Mouse (Mus musculus): ENCODE results near the gene Cisd3.
"Not testable (repeated sequence)": the region's sequence is repeated elsewhere in the genome, so short reads cannot be mapped to it uniquely, and the experiment has no call there.

Gene Cisd3

DNA sequence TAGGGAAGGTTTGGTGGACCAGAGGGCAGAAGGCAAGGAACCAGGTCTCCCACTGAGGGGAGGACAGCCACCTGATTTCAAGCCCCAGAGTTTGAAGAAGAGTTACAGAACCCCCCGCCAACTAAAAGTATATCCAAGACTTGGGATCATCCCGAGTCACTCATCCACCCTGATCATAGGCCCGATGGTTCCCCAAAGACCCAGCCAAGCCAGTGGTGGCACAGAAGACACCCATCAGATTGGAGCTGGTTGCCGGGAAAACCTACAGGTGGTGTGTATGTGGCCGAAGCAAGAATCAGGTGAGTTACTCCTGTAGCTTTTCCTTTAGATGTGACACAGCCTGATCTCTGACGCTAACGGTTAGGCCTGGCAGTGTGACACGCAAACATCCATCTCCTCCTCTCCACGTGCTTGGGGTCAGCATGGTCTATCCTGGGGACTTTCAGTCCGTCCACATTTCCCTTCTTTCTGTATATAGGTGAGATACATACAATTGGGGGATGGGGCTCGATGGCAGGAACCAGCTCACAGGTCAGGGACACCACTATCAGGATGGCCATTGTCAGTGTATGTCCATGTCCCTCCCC lies 789 bp downstream of the Cisd3 start:
- no peak for DNase-seq (ENCODE audit: low read depth, low spot score)

DNA sequence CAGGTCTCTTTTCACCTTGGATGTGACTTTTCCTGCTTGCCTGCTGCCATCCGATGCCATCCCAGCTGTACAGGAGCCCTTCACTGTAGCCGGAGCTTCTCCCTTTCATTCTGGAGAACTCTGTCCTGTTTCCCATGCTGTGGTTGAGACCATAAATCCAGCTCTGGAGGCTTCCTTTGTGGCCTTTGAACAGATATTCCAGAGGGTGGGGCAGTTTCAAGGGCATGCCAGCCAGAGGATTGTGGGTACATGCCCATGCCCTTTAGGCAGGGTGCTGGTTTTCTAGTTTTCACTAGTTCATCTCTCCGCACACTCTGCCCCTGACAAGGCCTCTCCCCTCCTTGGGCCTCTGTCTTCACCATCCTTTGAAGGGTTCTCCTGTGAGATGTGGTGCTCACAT lies 1.4 kb downstream of the Cisd3 start:
- DNase-seq (ENCODE audit: low read depth, low spot score) = no peak

DNA sequence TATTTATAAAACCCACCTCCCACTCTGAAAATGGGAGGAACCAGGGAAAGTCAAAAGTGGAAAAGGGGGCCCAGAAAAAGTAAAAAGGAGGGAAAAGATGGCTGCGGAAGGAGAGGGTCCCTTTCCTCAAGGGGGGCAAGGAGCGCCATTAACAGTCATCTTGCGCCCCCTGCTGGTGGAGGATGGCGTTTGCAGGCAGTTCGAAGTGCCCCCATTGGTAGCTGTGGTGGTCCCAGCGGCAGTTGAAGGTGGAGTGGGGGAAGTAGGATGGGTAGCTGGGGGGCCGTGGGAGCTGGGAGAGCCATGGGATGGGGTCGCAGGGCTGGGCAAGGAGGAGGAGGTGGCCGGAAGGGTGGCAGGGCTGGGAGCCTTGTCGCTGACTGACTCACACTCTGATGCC lies 4.2 kb downstream of the Cisd3 start:
- DNase-seq (ENCODE audit: low read depth, low spot score) = no peak

- no peak for DNase-seq (ENCODE audit: low read depth, low spot score)
Measured at GRCm38 (mm10) chr11:97694435-97694834, 8.8 kb downstream of the Cisd3 start.

DNA sequence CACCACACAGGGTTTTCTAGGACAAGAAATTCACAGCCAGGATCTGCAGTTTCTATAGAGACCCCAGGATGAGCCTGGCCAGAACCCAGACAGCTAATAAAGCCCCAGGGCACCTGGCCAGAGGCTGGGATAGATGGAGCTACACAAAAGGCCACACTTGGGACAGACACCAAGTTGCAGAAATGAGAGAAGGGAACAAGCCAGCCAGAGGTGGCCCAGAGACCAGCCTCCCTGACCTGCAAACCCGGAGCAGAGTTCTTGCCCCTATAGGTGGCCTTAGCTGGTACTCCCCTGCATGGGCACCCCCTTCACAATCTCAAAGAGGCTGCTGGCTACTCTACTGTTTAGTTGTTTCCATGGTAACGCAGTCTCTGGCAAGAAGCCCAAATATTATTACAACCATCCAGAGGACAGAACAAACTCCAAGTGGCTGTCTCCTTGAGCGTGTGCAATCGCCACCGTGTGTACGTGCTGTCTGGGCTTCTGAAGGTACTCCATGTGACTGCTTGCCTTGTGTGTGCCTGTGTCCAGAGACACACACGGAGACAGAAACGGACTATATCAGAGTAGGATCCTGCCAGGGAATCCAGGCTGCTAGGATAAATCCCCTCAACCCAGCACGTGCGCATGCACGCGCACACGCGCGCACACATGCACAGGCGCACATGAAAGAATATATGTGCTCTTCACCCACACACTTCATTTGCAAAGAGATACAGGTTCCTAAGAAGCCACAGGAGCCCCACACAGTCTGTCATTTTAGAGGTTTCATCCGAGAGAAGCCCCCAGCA lies 9.5 kb downstream of the Cisd3 start:
- no peak for DNase-seq (ENCODE audit: low read depth, low spot score)

DNA sequence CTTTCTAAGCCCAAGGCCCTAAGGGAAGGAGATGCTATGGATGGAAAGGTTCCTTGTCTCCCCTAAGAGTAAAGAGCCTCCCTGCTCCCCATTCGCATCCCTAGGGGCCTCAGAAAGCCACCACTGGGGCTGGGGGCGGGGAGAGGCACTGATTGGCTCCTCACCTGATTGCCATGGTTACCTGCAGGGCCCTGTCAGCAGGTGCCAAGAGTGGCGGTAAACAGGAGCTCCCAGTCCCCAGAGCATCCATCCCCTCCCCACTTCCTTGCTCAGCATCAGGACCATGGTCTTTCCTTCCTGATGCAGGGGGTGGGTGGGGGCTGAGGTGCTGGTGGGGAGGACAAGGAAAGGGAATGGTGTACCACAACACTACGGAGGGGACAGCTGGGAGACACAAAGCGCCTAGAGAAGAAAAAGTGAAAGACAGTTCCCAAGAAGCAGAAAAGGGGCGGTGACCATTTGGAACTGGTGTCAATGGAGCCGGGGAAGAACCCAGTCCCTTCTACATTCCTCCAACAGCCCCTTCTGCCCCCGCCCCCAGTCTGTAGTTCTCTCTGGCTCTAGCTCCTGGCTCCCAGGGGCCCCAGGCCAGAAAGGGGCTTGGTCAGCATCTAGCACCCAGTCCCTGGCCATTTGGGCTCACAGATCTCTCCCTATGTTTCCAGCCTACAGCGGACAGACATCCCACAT lies 10.2 kb downstream of the Cisd3 start:
- no peak for DNase-seq (ENCODE audit: low read depth, low spot score)

DNA sequence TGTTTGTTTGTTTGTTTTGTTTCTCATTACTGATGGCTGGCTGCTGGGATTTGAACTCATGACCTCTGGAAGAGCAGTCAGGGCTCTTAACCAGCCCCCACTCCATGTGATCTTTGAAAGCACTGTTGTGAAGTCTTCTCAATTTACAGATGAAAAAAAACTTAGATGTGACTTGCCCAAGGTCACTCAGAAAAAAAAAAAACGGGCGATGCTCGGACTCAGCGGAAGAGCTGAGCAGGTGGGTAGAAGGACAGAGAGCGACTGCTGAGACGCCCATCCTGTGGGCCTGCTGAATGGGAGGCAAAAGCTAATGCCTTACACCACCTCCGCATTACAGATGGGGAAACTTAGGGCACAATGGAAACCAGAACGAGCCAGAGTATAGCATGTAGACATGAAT lies 11.0 kb downstream of the Cisd3 start:
- DNase-seq (ENCODE audit: low read depth, low spot score) = no peak

DNA sequence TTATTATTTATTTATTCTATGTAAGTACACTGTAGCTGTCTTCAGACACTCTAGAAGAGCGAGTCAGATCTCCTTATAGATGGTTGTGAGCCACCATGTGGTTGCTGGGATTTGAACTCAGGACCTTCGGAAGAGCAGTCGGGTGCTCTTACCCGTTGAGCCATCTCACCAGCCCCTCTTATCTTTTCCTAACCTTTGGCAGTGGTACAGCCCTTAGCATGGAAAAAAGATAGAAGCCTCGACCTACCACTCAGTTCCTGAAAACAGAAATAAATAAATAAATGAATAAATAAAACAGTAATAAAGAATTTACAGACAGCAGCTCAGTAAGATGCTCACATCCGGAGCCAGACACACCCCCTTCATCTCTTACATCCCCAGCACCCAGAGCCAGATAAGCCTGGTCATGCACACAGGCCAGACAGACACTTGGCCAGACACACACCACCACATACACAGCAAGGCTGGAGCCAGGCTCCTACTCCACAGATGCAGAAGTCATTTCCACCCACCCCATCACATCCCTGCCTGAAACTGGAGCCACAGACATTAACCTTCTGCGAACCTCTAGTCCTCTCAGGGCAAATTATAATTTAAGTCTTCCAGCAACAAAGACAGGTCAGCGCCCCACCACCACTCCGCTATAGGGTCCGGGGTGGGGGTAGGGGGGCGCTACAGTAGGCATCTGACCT lies 11.7 kb downstream of the Cisd3 start:
- no peak for DNase-seq (ENCODE audit: low read depth, low spot score)

- DNase-seq (ENCODE audit: low read depth, low spot score) = no peak
Measured at GRCm38 (mm10) chr11:97697891-97698529, 12.4 kb downstream of the Cisd3 start.

GRCm38 (mm10) chr11:97698741-97699611 lies 13.3 kb downstream of the Cisd3 start:
- no peak for DNase-seq (ENCODE audit: low read depth, low spot score)

GRCm38 (mm10) chr11:97699626-97700002 lies 14.0 kb downstream of the Cisd3 start:
- DNase-seq (ENCODE audit: low read depth, low spot score) = peak; percentile 68

- DNase-seq (ENCODE audit: low read depth, low spot score) = peak; percentile 64
Measured at GRCm38 (mm10) chr11:97700003-97700745, 14.5 kb downstream of the Cisd3 start, which contains the start of gene Pcgf2. TSS of gene Pcgf2 (minus strand) at chr11:97700497.

DNA sequence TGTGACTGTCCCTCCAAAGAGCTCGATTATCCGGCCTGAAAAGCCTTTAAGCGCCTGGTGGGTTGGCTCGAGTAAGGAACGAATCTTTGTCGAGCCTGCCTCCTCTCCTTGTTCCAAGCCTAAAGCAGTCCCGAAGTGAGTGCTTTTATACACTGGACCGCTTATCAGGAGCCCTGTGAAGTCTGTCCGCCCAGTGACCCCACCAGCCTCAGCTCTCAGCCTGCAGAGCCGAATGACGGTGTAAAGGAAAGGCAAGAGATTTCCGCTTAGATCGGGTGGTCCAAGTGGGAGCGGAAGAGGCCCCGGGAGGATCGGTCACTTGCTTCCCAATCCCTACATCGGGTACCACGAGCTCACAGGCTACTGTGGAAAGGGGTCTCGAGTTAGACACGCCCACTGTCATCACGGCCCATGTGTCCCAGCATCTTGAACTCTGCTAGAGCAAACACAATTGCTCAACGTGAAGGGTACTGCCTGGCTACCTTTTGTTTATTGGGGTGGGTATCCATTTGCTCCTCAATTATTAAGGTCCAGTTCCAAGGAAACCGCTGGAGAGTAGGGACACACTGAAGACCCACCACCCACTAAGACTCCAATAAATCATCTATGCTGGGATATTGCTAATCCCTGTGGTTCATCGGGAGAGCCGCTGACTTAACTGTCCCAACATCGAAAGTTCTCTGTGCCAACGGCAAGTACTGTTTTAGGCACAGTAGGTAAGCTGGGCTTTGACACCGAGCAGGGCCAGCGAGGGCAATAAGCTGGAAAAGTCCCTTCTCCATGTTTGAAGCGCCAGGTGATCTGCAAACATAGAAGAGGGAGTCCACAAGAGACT lies 15.3 kb downstream of the Cisd3 start:
- DNase-seq (ENCODE audit: low read depth, low spot score) = no peak

DNA sequence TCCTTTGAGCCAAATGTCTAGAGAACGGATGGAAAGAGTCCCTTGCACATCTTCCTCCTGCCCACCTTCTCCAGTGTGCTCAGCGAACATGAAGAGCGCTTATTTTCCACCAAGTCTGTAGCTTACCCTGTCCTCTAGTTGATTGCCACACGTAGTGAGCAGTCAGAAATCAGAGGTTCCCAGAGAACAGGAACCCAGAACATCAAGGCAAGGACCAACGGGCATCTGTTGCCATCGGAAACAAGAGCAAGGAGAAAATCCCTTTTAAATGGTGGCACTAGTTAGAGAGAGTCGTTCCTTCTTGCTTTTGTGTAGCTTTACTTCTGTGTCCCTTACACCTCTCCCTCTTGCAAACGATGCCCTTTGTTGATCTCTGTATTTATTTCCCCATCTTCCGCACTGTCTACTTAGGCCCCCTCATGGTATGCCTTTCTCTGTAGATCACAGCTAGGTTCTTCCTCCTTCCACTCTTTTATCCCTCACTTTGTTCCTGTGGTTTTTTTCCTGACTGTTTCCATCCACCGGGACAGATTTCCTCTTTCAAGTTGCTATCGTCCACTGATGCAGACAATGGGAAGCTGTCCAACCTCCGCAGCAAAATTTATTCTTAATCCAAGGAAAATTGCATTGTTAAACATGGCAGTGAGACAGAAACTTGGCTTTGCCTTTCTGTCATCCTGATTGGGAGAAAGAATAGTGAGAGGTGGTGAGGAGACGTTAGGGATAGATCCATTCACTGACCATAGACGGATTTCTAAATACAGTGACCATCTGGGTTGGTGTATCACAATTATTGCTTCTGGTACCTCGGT lies 16.2 kb downstream of the Cisd3 start:
- no peak for DNase-seq (ENCODE audit: low read depth, low spot score)

DNA sequence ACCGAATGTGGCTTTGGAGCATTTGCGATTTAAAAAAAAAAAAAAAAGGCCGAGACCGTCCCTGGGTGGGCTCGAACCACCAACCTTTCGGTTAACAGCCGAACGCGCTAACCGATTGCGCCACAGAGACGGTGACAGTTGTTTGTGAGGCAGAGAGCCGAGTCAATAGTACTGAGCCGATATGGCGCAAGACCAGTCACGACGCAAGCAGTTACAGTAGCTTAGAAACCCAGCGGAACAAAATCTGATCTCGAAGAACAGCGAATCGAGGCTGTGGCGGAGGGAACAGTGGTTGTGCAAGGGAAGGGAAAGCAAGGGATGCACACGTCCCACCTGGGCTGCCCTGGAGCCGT lies 16.7 kb downstream of the Cisd3 start:
- peak; percentile 94 for DNase-seq (ENCODE audit: low read depth, low spot score)

- peak; percentile 100 for DNase-seq (ENCODE audit: low read depth, low spot score)
Measured at GRCm38 (mm10) chr11:97703039-97703826, 17.6 kb downstream of the Cisd3 start, which contains the start of gene Psmb3. TSS of gene Psmb3 (plus strand) at chr11:97703399.

DNA sequence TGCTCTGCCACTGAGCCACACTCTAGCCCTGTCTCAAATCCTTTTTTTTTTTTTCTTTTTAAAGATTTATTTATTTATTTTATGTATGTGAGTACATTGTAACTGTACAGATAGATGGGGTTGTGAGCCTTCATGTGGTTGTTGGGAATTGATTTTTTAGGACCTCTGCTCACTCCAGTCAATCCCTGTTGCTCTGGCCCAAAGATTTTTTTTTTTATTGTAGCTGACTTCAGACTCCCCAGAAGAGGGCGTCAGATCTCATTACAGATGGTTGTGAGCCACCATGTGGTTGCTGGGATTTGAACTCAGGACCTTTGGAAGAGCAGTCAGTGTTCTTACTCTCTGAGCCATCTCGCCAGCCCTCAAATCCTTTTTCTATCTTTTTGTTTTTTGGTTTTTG lies 24.4 kb downstream of the Cisd3 start:
- not testable (repeated sequence) for DNase-seq (ENCODE audit: low read depth, low spot score)
